Mouse (Mus musculus): ENCODE measurements at regions not wholly inside any gene's neighbourhood (a gene's known extent, or its start where the extent isn't known, plus 50 kb on each side); places are given as distances from the start of the nearest gene placed in this dataset.

- H3K27ac ChIP-seq (ENCODE audit: low read length): no peak overlapping the region
- no peaks in the 10 kb centered on the region for H3K4me1 ChIP-seq (ENCODE audit: insufficient read depth, low read depth, low read length)
- no peak for DNase-seq (ENCODE audit: low spot score)
- WGBS: 51% methylated on average over 2 of the region's 2 CpGs
- H3K27me3 ChIP-seq (replicated peaks; ENCODE audit: insufficient read depth, low read length): no peaks in the 10 kb centered on the region
- ATAC-seq: no peak
- no peak overlapping the region for H3K9ac ChIP-seq (replicated peaks; ENCODE audit: low read depth)
- H3K4me2 ChIP-seq (replicated peaks; ENCODE audit: low read depth, low read length): no peak overlapping the region
- TF ChIP-seq CTCF (IDR thresholded peaks at IDR 0.05): no peak
- no peak for TF ChIP-seq EP300 (IDR thresholded peaks at IDR 0.05)
- no peak overlapping the region for H3K4me3 ChIP-seq (ENCODE audit: low read depth, low read length)
- H3K9me3 ChIP-seq (ENCODE audit: low read length): no peaks in the 10 kb centered on the region
- H3K36me3 ChIP-seq (ENCODE audit: insufficient read depth, low read length): no peaks in the 10 kb centered on the region
These were observed 377.4 kb upstream of the Rag2 start for GRCm38 (mm10) chr2:101247133-101247532.

GRCm38 (mm10) chr2:101252228-101252627, 372.3 kb upstream of the Rag2 start:
- H3K27me3 ChIP-seq (replicated peaks; ENCODE audit: insufficient read depth, low read length): no peaks in the 10 kb centered on the region
- no peak overlapping the region for H3K4me2 ChIP-seq (replicated peaks; ENCODE audit: low read depth, low read length)
- H3K4me1 ChIP-seq (ENCODE audit: insufficient read depth, low read depth, low read length): no peaks in the 10 kb centered on the region
- H3K9ac ChIP-seq (replicated peaks; ENCODE audit: low read depth): no peak overlapping the region
- WGBS: 74% methylated on average over 3 of the region's 3 CpGs
- H3K36me3 ChIP-seq (ENCODE audit: insufficient read depth, low read length): no peaks in the 10 kb centered on the region
- H3K27ac ChIP-seq (ENCODE audit: low read length): no peak overlapping the region
- H3K4me3 ChIP-seq (ENCODE audit: low read depth, low read length): no peak overlapping the region
- TF ChIP-seq CTCF (IDR thresholded peaks at IDR 0.05): no peak
- no peak for TF ChIP-seq EP300 (IDR thresholded peaks at IDR 0.05)
- no peaks in the 10 kb centered on the region for H3K9me3 ChIP-seq (ENCODE audit: low read length)
- DNase-seq (ENCODE audit: low spot score): no peak
- no peak for ATAC-seq

- Histone ChIP-seq H3K27ac (ENCODE audit: low read length) (no peak overlapping the region), H3K27me3 (replicated peaks; ENCODE audit: insufficient read depth, low read length) (no peaks in the 10 kb centered on the region), H3K4me1 (ENCODE audit: insufficient read depth, low read depth, low read length) (no peaks in the 10 kb centered on the region), H3K9me3 (ENCODE audit: low read length) (no peaks in the 10 kb centered on the region), H3K36me3 (ENCODE audit: insufficient read depth, low read length) (no peaks in the 10 kb centered on the region), H3K9ac (replicated peaks; ENCODE audit: low read depth) (no peak overlapping the region), H3K4me3 (ENCODE audit: low read depth, low read length) (no peak overlapping the region), H3K4me2 (replicated peaks; ENCODE audit: low read depth, low read length) (no peak overlapping the region)
- no peak for DNase-seq (ENCODE audit: low spot score)
- TF ChIP-seq EP300 (IDR thresholded peaks at IDR 0.05): no peak
- no peak for TF ChIP-seq CTCF (IDR thresholded peaks at IDR 0.05)
- 50% methylated on average over 3 of the region's 3 CpGs for WGBS
- ATAC-seq: no peak
These were observed 368.1 kb upstream of the Rag2 start for GRCm38 (mm10) chr2:101256464-101256863.

GRCm38 (mm10) chr2:101263934-101264333, 360.6 kb upstream of the Rag2 start:
- ATAC-seq (no peak), DNase-seq (ENCODE audit: low spot score) (no peak)
- Histone ChIP-seq H3K36me3 (ENCODE audit: insufficient read depth, low read length) (no peaks in the 10 kb centered on the region), H3K4me2 (replicated peaks; ENCODE audit: low read depth, low read length) (no peak overlapping the region), H3K4me1 (ENCODE audit: insufficient read depth, low read depth, low read length) (no peaks in the 10 kb centered on the region), H3K9me3 (ENCODE audit: low read length) (no peaks in the 10 kb centered on the region), H3K27ac (ENCODE audit: low read length) (no peak overlapping the region), H3K27me3 (replicated peaks; ENCODE audit: insufficient read depth, low read length) (no peaks in the 10 kb centered on the region), H3K9ac (replicated peaks; ENCODE audit: low read depth) (no peak overlapping the region), H3K4me3 (ENCODE audit: low read depth, low read length) (no peak overlapping the region)
- WGBS: 69% methylated on average over 4 of the region's 4 CpGs
- no peak for TF ChIP-seq EP300 (IDR thresholded peaks at IDR 0.05)
- TF ChIP-seq CTCF (IDR thresholded peaks at IDR 0.05): no peak

GRCm38 (mm10) chr2:101266685-101267374, 357.7 kb upstream of the Rag2 start:
- no peak overlapping the region for H3K9ac ChIP-seq (replicated peaks; ENCODE audit: low read depth)
- 50% methylated on average over 2 of the region's 2 CpGs for WGBS
- no peak overlapping the region for H3K4me3 ChIP-seq (ENCODE audit: low read depth, low read length)
- H3K27me3 ChIP-seq (replicated peaks; ENCODE audit: insufficient read depth, low read length): no peaks in the 10 kb centered on the region
- no peaks in the 10 kb centered on the region for H3K36me3 ChIP-seq (ENCODE audit: insufficient read depth, low read length)
- ATAC-seq: no peak
- H3K27ac ChIP-seq (ENCODE audit: low read length): no peak overlapping the region
- TF ChIP-seq EP300 (IDR thresholded peaks at IDR 0.05) (no peak), CTCF (IDR thresholded peaks at IDR 0.05) (no peak)
- no peak overlapping the region for H3K4me2 ChIP-seq (replicated peaks; ENCODE audit: low read depth, low read length)
- no peaks in the 10 kb centered on the region for H3K9me3 ChIP-seq (ENCODE audit: low read length)
- DNase-seq (ENCODE audit: low spot score): no peak
- H3K4me1 ChIP-seq (ENCODE audit: insufficient read depth, low read depth, low read length): no peaks in the 10 kb centered on the region

GRCm38 (mm10) chr2:101274045-101274664, 350.4 kb upstream of the Rag2 start:
- DNase-seq (ENCODE audit: low spot score): no peak
- Histone ChIP-seq H3K4me1 (ENCODE audit: insufficient read depth, low read depth, low read length) (no peaks in the 10 kb centered on the region), H3K9ac (replicated peaks; ENCODE audit: low read depth) (no peak overlapping the region), H3K4me3 (ENCODE audit: low read depth, low read length) (no peak overlapping the region), H3K9me3 (ENCODE audit: low read length) (no peaks in the 10 kb centered on the region), H3K4me2 (replicated peaks; ENCODE audit: low read depth, low read length) (no peak overlapping the region), H3K27ac (ENCODE audit: low read length) (no peak overlapping the region), H3K36me3 (ENCODE audit: insufficient read depth, low read length) (no peaks in the 10 kb centered on the region), H3K27me3 (replicated peaks; ENCODE audit: insufficient read depth, low read length) (no peaks in the 10 kb centered on the region)
- WGBS: 61% methylated on average over 3 of the region's 3 CpGs
- ATAC-seq: no peak
- TF ChIP-seq EP300 (IDR thresholded peaks at IDR 0.05): no peak
- no peak for TF ChIP-seq CTCF (IDR thresholded peaks at IDR 0.05)
